In the genomic region with DNA sequence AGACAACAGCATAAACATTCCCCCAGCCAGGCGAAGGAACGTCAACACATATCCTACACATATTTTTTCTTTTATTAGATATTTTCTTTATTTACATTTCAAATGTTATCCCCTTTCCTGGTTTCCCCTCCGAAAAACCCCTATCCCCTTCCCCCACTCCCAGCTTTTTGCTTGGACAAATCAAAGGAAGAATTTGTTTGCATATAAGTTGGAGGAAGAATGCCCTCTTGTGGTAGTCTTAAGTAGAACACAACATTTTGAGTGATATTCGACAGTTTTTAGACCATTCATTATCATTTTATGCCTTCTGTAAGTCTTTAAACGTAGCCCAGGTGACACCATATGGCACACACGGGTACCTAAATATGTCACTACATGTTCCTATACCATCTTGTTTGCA, we compare ENCODE assay signal across 14 mouse cellular contexts. TPM values are rescaled to one million over a fixed set of nuclear protein-coding genes. Genes with fewer than 3 reads are reported as not detected.
A peak's percentile ranks its signal among the peaks of the same experiment; 100 is the strongest.
DNase-seq lines count a peak whose midpoint lies in the region; TF ChIP-seq lines count a peak whose summit lies in the region.
"Had no signal": no experiment of that assay in that cellular context is flagged by ENCODE, and none has a peak within 500 bp of the region (broad histone marks: within the 10 kb centered on the region; RNA-seq: fewer than 3 reads in every experiment).

No protein-coding gene starts in this region.

- H3K27ac ChIP-seq in liver, adult 2 months (replicated peaks; ENCODE audit: insufficient read depth, low read depth, low read length): no peak overlapping the region
- H3K27ac ChIP-seq in MEL (ENCODE audit: control insufficient read depth, low read depth, low read length): no peak overlapping the region
- H3K27ac ChIP-seq: lung, embryonic 15.5 days had no signal

- no peak for TF ChIP-seq CTCF in liver, adult 2 months (IDR thresholded peaks at IDR 0.05; ENCODE audit: low read depth, low read length)
- peak in 2 of 3 experiments; percentile 38 to 60; a peak in 3 of 6 replicates for TF ChIP-seq CTCF in MEL (IDR thresholded peaks at IDR 0.05 in 2 of 3, conservative IDR thresholded peaks at IDR 0.05 in 1 of 3; ENCODE audit: control insufficient read depth in 1 of 3, insufficient read depth in 1 of 3, low read depth in 2 of 3, low read length in 3 of 3, poor library complexity in 1 of 3, severe bottlenecking in 1 of 3)

- no peaks in the 10 kb centered on the region for H3K79me2 ChIP-seq in liver, adult 2 months (ENCODE audit: control insufficient read depth, insufficient read depth, low read length)
- H3K79me2 ChIP-seq in MEL (ENCODE audit: control insufficient read depth, insufficient read depth, low read length, poor library complexity): no peaks in the 10 kb centered on the region

- no peak for TF ChIP-seq EP300 in MEL (IDR thresholded peaks at IDR 0.05; ENCODE audit: low read depth in 1 of 2, low read length in 2 of 2)

- H3K9me3 ChIP-seq in MEL (replicated peaks; ENCODE audit: insufficient read depth, low read length): no peaks in the 10 kb centered on the region
- H3K9me3 ChIP-seq: lung, embryonic 15.5 days had no signal

- TF ChIP-seq POLR2A in liver, adult 2 months (IDR thresholded peaks at IDR 0.05; ENCODE audit: extremely low read depth, insufficient read depth, low read length): no peak
- no peak for TF ChIP-seq POLR2A in MEL (IDR thresholded peaks at IDR 0.05; ENCODE audit: control insufficient read depth in 1 of 2, insufficient read depth in 1 of 2, low read depth in 1 of 2, low read length in 2 of 2, poor library complexity in 1 of 2)

- intact Hi-C loops in heart, postnatal 36 days (cut with DNase I): loop anchor here (1.0 to 10.0 kb wide), 3 partner anchors 101 to 335 kb away; no protein-coding TSS in a partner anchor

- no peak overlapping the region for H3K4me3 ChIP-seq in liver, adult 2 months (ENCODE audit: insufficient read depth, low read depth, low read length)
- H3K4me3 ChIP-seq in MEL (ENCODE audit: control insufficient read depth in 1 of 2, insufficient read depth in 1 of 2, low read depth in 2 of 2, low read length in 2 of 2): no peak overlapping the region
- H3K4me3 ChIP-seq: lung, embryonic 15.5 days had no signal

- H3K36me3 ChIP-seq in liver, adult 2 months (ENCODE audit: control insufficient read depth, insufficient read depth, low read length): no peaks in the 10 kb centered on the region
- H3K36me3 ChIP-seq in MEL (ENCODE audit: control insufficient read depth in 1 of 2, insufficient read depth in 2 of 2, low read length in 2 of 2): no peaks in the 10 kb centered on the region
- H3K36me3 ChIP-seq: lung, embryonic 15.5 days had no signal

- no peaks in the 10 kb centered on the region for H3K27me3 ChIP-seq in liver, adult 2 months (ENCODE audit: control insufficient read depth, insufficient read depth, low read length)
- no peaks in the 10 kb centered on the region for H3K27me3 ChIP-seq in MEL (ENCODE audit: control insufficient read depth in 1 of 2, insufficient read depth in 2 of 2, low read length in 2 of 2)
- H3K27me3 ChIP-seq: lung, embryonic 15.5 days had no signal

- WGBS in liver, adult 2 months: 45% methylated on average over 6 of the region's 6 CpGs

- peak; percentile 9 to 36 for DNase-seq in cerebellum, postnatal 14 days
- no peak for DNase-seq in cerebellum, postnatal 4 days (ENCODE audit: low spot score in 2 of 2)
- peak; percentile 3 for DNase-seq in liver, adult 2 months (ENCODE audit: extremely low read depth, low read depth, low spot score)
- DNase-seq in liver (no peak), MEL (ENCODE audit: low read depth, low spot score) (peak; percentile 36)
- DNase-seq in induced T-regulatory cell, adult 2 months (ENCODE audit: low read depth): peak; percentile 54
- no peak for DNase-seq in urinary bladder, postnatal 14 days (ENCODE audit: low spot score)
- no peak for DNase-seq in heart, postnatal 36 days
- DNase-seq: gastrocnemius, postnatal 25 days; layer of hippocampus, postnatal 36 days; right cerebral cortex, postnatal 25 days had no signal

- no peak overlapping the region for H3K9ac ChIP-seq in liver, adult 2 months (ENCODE audit: low read depth, low read length)
- no peak overlapping the region for H3K9ac ChIP-seq in MEL (ENCODE audit: control insufficient read depth, low read depth, low read length, poor library complexity, severe bottlenecking)
- H3K9ac ChIP-seq: lung, embryonic 15.5 days had no signal

- H3K4me1 ChIP-seq in liver, adult 2 months (ENCODE audit: control insufficient read depth, insufficient read depth, low read length): no peaks in the 10 kb centered on the region
- H3K4me1 ChIP-seq in MEL (ENCODE audit: control insufficient read depth in 1 of 2, insufficient read depth in 2 of 2, low read length in 2 of 2): no peaks in the 10 kb centered on the region
- H3K4me1 ChIP-seq: lung, embryonic 15.5 days had no signal

- peak; percentile 57 for TF ChIP-seq RAD21 in MEL (IDR thresholded peaks at IDR 0.05; ENCODE audit: low read depth, low read length)

TF ChIP-seq in MEL, 35 proteins besides CTCF, POLR2A, EP300 and RAD21:
- TF ChIP-seq SIN3A (IDR thresholded peaks at IDR 0.05; ENCODE audit: low read length) (no peak), CHD2 (IDR thresholded peaks at IDR 0.05; ENCODE audit: low read length) (no peak), NELFE (IDR thresholded peaks at IDR 0.05; ENCODE audit: low read depth, low read length) (no peak), MAX (IDR thresholded peaks at IDR 0.05; ENCODE audit: low read length) (no peak), SMC3 (IDR thresholded peaks at IDR 0.05; ENCODE audit: low read depth, low read length) (peak; percentile 65), MAZ (IDR thresholded peaks at IDR 0.05; ENCODE audit: low read depth, low read length) (no peak), ZKSCAN1 (IDR thresholded peaks at IDR 0.05; ENCODE audit: low read depth, low read length) (no peak), TCF12 (IDR thresholded peaks at IDR 0.05; ENCODE audit: low read depth, low read length) (no peak), ZC3H11A (IDR thresholded peaks at IDR 0.05; ENCODE audit: low read depth, low read length) (peak; percentile 35; the same call in 1 of the 2 replicates)

RNA-seq across cellular contexts. Expression of a gene that starts 54.6 kb away (rescaled TPM):
- not detected in 2 replicates for total RNA-seq in liver, adult 2 months (2014; rRNA removed)
- polyA plus RNA-seq in liver, adult 2 months (2012; rRNA removed): not detected in 2 replicates
- not detected in 2 replicates for total RNA-seq in MEL (2012; rRNA removed)
- not detected for polyA plus RNA-seq in MEL (2012; ENCODE audit: insufficient read depth in 1 of 2, insufficient read length in 2 of 2, low read depth in 1 of 2, low replicate concordance in 2 of 2, missing spikeins in 1 of 2)
- not detected for total RNA-seq in heart, postnatal 36 days (2021)
- total RNA-seq: gastrocnemius, postnatal 25 days; layer of hippocampus, postnatal 36 days had no signal
- polyA plus RNA-seq: intestine, embryonic 14.5 days; lung, embryonic 15.5 days; neural tube, embryonic 11.5 days had no signal

Comparison
In these comparisons a context has a peak if more than half of its experiments do, and no peak if none do; other contexts are left out.
1. DNase-seq: peak in cerebellum, postnatal 14 days (2 of 2), liver, adult 2 months (single experiment), MEL (single experiment) and induced T-regulatory cell, adult 2 months (single experiment); none in cerebellum, postnatal 4 days (0 of 2), liver (single experiment), urinary bladder, postnatal 14 days (single experiment) and heart, postnatal 36 days (0 of 2).